Mouse (Mus musculus) kidney, adult 9 months (tissue): ENCODE measurements at regions not wholly inside any gene's neighbourhood (a gene's known extent, or its start where the extent isn't known, plus 50 kb on each side); places are given as distances from the start of the nearest gene placed in this dataset.

Source experiments
- DNase-seq: peaks from one replicate; pipeline ENCODE4 v3.0.0; 2022

DNA sequence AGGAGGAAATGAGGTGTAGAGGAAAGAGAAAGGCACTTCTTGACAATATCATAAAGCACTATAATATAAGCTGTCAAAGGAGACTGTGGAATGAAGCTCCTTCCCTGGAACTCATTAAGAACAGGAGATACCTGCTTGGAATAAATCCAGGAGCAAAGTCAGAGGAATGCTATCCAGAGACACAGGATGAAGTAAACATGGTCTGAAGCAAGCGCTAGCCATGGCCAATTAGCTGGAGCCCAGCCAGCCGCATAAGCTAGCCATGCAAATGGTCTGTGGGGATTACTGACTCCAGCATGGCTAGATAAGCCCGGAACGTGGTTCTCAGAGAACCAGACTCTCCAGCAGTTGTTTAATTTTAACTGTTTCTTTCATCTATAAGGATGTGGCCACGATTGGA is 54.9 kb upstream of the Gpc3 start:
- no peak for DNase-seq

DNA sequence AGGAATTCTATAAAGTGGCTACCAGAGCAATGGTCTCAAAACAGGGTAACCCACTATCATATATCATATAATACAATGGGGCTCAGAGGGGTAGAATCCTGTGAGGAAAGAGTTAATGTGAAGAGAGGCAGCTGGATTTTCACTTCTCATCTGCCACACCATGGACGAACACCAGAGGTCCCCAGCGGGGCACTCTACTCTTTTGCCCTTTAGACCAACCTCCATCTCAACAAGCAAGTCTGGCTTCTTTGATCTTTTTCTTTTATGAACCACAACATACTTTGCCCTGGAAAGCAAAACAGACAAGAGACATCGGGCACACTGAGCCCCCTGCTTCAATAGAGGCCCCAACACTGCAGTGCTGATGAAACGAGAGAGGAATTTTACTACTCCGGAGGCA is 65.3 kb upstream of the Gpc3 start:
- peak; percentile 40 for DNase-seq

DNA sequence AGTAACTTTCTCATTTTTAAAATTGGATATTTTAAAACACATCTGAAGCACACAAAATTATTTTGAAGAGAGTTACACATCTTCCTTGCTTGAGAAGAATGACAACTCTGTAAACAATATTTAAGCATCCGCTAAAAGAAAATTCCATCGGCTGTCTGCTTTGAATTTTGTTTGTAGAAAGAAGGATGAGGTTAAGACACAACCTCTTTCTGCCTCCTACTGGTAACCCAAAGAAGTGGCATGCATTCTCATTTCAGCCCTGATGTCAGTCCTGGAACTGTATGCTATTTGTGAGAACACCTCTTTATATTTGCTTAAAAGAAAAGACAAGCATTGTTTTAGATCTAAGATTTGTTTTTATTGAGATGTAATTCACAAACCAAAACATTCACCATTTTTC is 80.6 kb upstream of the Gpc3 start:
- DNase-seq = no peak

- DNase-seq = no peak
Measured at GRCm38 (mm10) chrX:52699615-52700014, 85.9 kb upstream of the Gpc3 start.

- peak; percentile 6 for DNase-seq
Measured at GRCm38 (mm10) chrX:52717495-52717894, 73.5 kb upstream of the Ccdc160 start.

DNA sequence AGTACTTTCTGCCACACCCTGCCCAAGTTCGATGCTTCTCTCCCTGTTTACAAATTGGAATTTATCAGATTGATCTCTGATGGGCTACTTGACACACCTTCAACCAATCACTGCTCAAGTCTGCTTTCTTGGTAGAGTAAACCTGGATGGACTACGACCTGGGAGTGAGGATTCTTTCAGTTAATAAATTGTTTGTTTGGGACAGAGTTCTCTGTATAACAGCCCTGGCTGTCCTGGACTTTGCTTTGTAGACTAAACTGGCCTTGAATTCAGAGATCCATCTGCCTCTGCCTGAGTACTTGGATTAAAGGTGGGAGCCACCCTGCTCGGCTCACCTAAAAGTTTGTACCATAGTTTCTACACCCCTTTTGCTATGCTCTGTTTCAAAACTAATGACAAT is 52.9 kb upstream of the Ccdc160 start:
- peak; percentile 75 for DNase-seq
